Mouse (Mus musculus) liver, postnatal 0 days (tissue): ENCODE data around the gene Ankrd39.

Experiments used
- CTCF ChIP-seq: sonication (generic); IDR thresholded peaks from 2 replicates; pipeline ENCODE4 v1.5.1; 2016; ENCODE audit warnings: antibody characterized with exemption, low read depth
- EP300 ChIP-seq: IDR thresholded peaks from 2 replicates; pipeline ENCODE4 v1.6.1; 2016; ENCODE audit warnings: antibody characterized with exemption, low read depth, mild to moderate bottlenecking

- TF ChIP-seq CTCF, result no peak
- no peak for TF ChIP-seq EP300
These were observed 23.1 kb upstream of the Ankrd39 start for GRCm38 (mm10) chr1:36570320-36570719.
